Mouse (Mus musculus): ENCODE data around the gene Mamdc4. TPM values are rescaled to one million over a fixed set of nuclear protein-coding genes. Genes with fewer than 3 reads are reported as not detected.

Gene Mamdc4
- total RNA-seq, 1 experiment from 2014 or later: 4.6 TPM

Other genes starting within 250 kb of the Mamdc4 start
- gene Man1b1, start 242.5 kb downstream of the Mamdc4 start, total RNA-seq (2021): 53.6 and 57.9 TPM in 2 replicates
- 24.6 and 31.8 TPM in 2 replicates for gene Dpp7, start 218.5 kb downstream of the Mamdc4 start, total RNA-seq (2021)
- 10.7 and 18.8 TPM in 2 replicates for gene Uap1l1, start 209.2 kb downstream of the Mamdc4 start, total RNA-seq (2021)
- gene Sapcd2, start 202.5 kb downstream of the Mamdc4 start, total RNA-seq (2021): 1.6 and 2.1 TPM in 2 replicates
- gene Entpd2, start 179.0 kb downstream of the Mamdc4 start, total RNA-seq (2021): 2.4 and 3.7 TPM in 2 replicates
- gene Npdc1, start 175.5 kb downstream of the Mamdc4 start, total RNA-seq (2021): 120 and 134 TPM in 2 replicates
- gene Fut7, start 151.6 kb downstream of the Mamdc4 start, total RNA-seq (2021): not detected in 2 replicates
- gene Abca2, start 146.1 kb downstream of the Mamdc4 start, total RNA-seq (2021): 24.9 and 40.5 TPM in 2 replicates
- gene Clic3, start 118.0 kb downstream of the Mamdc4 start, total RNA-seq (2021): not detected in 2 replicates
- gene Paxx, start 113.8 kb downstream of the Mamdc4 start, total RNA-seq (2021): 32.6 and 41.0 TPM in 2 replicates
- gene Ptgds, start 104.8 kb downstream of the Mamdc4 start, total RNA-seq (2021): 3.6 and 3.8 TPM in 2 replicates
- gene Lcn12, start 80.9 kb downstream of the Mamdc4 start, total RNA-seq (2021): not detected in 2 replicates
- gene Fbxw5, start 74.1 kb downstream of the Mamdc4 start, total RNA-seq (2021): 99.9 and 103 TPM in 2 replicates
- 1.7 and 3.3 TPM in 2 replicates for gene C8g, start 73.1 kb downstream of the Mamdc4 start, total RNA-seq (2021)
- 29.2 and 30.2 TPM in 2 replicates for gene Traf2, start 27.9 kb downstream of the Mamdc4 start, total RNA-seq (2021)
- 270 and 317 TPM in 2 replicates for gene Edf1, start 17.0 kb downstream of the Mamdc4 start, total RNA-seq (2021)
- 42.8 and 60.5 TPM in 2 replicates for gene Phpt1, start 379 bp upstream of the Mamdc4 start, total RNA-seq (2021)
- 1.6 and 2.6 TPM in 2 replicates for gene Ajm1, start 6.9 kb upstream of the Mamdc4 start, total RNA-seq (2021)
- gene Rabl6, start 33.7 kb upstream of the Mamdc4 start, total RNA-seq (2021): 108 and 118 TPM in 2 replicates
- gene Ccdc183, start 42.8 kb upstream of the Mamdc4 start, total RNA-seq (2021): not detected in 2 replicates
- gene Tmem141, start 47.2 kb upstream of the Mamdc4 start, total RNA-seq (2021): 28.8 and 36.9 TPM in 2 replicates
- gene Fcna, start 53.2 kb upstream of the Mamdc4 start, total RNA-seq (2021): 2.6 and 2.7 TPM in 2 replicates
- gene Lcn8, start 78.3 kb upstream of the Mamdc4 start, total RNA-seq (2021): not detected in 2 replicates
- gene Lcn5, start 83.1 kb upstream of the Mamdc4 start, total RNA-seq (2021): not detected in 2 replicates
- not detected in 2 replicates for gene Lcn6, start 101.9 kb upstream of the Mamdc4 start, total RNA-seq (2021)
- not detected in 2 replicates for gene Lcn10, start 107.9 kb upstream of the Mamdc4 start, total RNA-seq (2021)
- 0.61 TPM in 1 of 2 replicates, not detected in the other for gene Obp2a, start 125.2 kb upstream of the Mamdc4 start, total RNA-seq (2021)
- 45.0 and 47.9 TPM in 2 replicates for gene Bmyc, start 131.9 kb upstream of the Mamdc4 start, total RNA-seq (2021)
- gene Obp2b, start 162.2 kb upstream of the Mamdc4 start, total RNA-seq (2021): not detected in 2 replicates
- gene Lcn3, start 190.7 kb upstream of the Mamdc4 start, total RNA-seq (2021): not detected in 2 replicates
- not detected in 2 replicates for gene Lcn11, start 202.2 kb upstream of the Mamdc4 start, total RNA-seq (2021)
- not detected in 2 replicates for gene Gm13539, start 207.4 kb upstream of the Mamdc4 start, total RNA-seq (2021)
- not detected in 2 replicates for gene Glt6d1, start 241.0 kb upstream of the Mamdc4 start, total RNA-seq (2021)
- gene Lcn9, start 248.3 kb upstream of the Mamdc4 start, total RNA-seq (2021): not detected in 2 replicates

All from adrenal gland, postnatal 25 days (tissue).